Mouse (Mus musculus): ENCODE data around the gene Scaf1. TPM values are rescaled to one million over a fixed set of nuclear protein-coding genes. Genes with fewer than 3 reads are reported as not detected.

Scaf1 gene
- polyA plus RNA-seq, 1 experiment from 2014 or later: 40.5 TPM

DNA sequence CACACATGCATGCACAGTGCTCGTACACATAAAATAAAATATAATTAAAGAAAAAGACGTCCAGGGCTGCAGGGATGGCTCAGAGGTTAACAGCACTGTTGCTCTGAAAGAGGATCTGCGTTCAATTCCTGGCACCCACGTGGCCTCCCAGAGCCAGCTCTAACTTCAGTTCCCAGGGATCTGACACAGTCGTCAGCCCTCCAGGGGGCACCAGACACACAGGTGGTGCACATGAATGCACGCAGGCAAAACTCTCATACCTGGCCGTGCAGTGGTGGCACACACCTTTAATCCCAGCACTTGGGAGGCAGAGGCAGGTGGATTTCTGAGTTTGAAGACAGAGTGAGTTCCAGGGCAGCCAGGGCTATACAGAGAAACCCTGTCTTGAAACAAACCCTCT is 50.2 kb downstream of the Scaf1 start:
- H3K4me3 ChIP-seq: no peak overlapping the region
- H3K36me3 ChIP-seq: peaks cover 44% of the 10 kb centered on the region; the same call in 1 of the 2 replicates
- DNase-seq (ENCODE audit: low spot score): no peak
- no peaks in the 10 kb centered on the region for H3K27me3 ChIP-seq (ENCODE audit: insufficient read depth, poor library complexity, severe bottlenecking)
- no peaks in the 10 kb centered on the region for H3K9me3 ChIP-seq
- H3K4me1 ChIP-seq: peaks cover 15% of the 10 kb centered on the region
- H3K27ac ChIP-seq: no peak overlapping the region
- WGBS: 80% methylated on average over 7 of the region's 7 CpGs

DNA sequence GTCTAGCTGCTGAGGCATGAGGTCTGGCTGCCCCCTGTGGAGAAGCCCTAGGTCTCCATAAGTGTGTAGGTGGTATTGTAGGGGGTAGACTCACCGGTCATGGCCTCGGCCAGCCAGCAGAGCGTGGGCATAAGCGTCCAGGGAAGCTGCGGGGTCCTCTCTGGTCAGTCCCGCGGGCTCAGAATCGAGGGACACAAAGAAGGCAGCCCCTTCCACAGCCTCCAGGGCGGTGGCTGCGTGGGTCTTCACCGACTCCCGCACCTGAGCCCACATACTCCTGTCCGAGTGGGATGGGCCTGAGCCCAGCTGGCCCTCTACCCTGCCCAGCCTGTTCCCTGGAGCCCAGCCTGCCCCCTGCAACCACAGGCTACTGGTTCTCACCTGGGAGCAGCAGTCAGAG is 51.2 kb downstream of the Scaf1 start:
- H3K36me3 ChIP-seq: peaks cover 49% of the 10 kb centered on the region; the same call in 1 of the 2 replicates
- H3K27ac ChIP-seq: no peak overlapping the region
- no peaks in the 10 kb centered on the region for H3K27me3 ChIP-seq (ENCODE audit: insufficient read depth, poor library complexity, severe bottlenecking)
- H3K9me3 ChIP-seq: no peaks in the 10 kb centered on the region
- no peak overlapping the region for H3K4me3 ChIP-seq
- peaks cover 5% of the 10 kb centered on the region for H3K4me1 ChIP-seq
- DNase-seq (ENCODE audit: low spot score): no peak
- WGBS: 81% methylated on average over 13 of the region's 13 CpGs

DNA sequence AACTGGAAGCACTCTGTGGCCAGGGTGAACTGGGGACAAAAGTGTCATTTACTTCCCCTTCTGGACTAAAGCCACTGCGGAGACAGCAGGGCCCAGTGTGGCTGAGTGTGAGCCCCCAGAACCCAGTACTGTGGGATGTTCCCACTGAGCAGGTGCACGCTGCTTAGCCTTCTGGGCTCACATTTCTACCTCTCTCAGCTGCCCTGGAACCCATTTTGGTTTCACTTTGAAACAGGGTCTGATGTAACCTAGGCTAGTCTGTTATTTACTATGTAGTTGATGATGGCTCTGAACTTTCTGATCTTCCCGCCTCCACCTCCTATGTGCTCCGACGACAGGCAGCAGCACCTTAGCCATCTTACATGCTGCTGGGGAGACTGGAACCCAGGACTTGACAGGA is 53.3 kb downstream of the Scaf1 start:
- Histone ChIP-seq H3K9me3 (no peaks in the 10 kb centered on the region), H3K27ac (no peak overlapping the region), H3K4me1 (0 out of 2 replicates have a peak, but pooled peaks cover under 1% of the 10 kb centered on the region), H3K36me3 (peaks cover 54% of the 10 kb centered on the region), H3K27me3 (ENCODE audit: insufficient read depth, poor library complexity, severe bottlenecking) (no peaks in the 10 kb centered on the region), H3K4me3 (no peak overlapping the region)
- no peak for DNase-seq (ENCODE audit: low spot score)
- 85% methylated on average over 5 of the region's 5 CpGs for WGBS

DNA sequence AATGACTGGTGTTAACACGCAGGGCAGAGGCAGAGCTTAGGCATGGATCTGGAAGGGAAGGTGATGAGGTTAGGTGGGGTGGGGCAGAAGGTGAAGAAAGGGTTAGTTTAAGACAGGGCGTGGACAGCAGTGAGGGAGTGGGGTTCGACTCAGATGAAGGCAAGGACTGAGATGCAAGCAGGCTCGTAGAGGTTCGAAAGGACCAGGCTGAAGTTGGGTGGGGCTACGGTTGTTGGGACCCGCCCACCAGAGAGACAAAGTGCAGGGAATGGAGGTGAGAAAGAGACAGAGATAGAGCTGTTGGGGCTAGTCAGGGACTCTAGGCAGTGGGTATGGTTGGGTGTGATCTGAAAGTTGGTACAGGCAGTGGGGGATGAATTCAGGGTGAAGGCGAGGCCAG is 53.8 kb downstream of the Scaf1 start:
- Histone ChIP-seq H3K4me1 (peaks cover 6% of the 10 kb centered on the region; the same call in 1 of the 2 replicates), H3K9me3 (no peaks in the 10 kb centered on the region), H3K27me3 (ENCODE audit: insufficient read depth, poor library complexity, severe bottlenecking) (peaks cover 4% of the 10 kb centered on the region; the same call in 1 of the 2 replicates), H3K36me3 (peaks cover 54% of the 10 kb centered on the region), H3K4me3 (no peak overlapping the region), H3K27ac (no peak overlapping the region)
- 69% methylated on average over 8 of the region's 8 CpGs for WGBS
- DNase-seq (ENCODE audit: low spot score): no peak

- no peak for DNase-seq (ENCODE audit: low spot score)
- H3K4me1 ChIP-seq: peaks cover 6% of the 10 kb centered on the region; the same call in 1 of the 2 replicates
- H3K4me3 ChIP-seq: no peak overlapping the region
- no peak overlapping the region for H3K27ac ChIP-seq
- 85% methylated on average over 13 of the region's 13 CpGs for WGBS
- H3K27me3 ChIP-seq (ENCODE audit: insufficient read depth, poor library complexity, severe bottlenecking): peaks cover 5% of the 10 kb centered on the region; the same call in 1 of the 2 replicates
- peaks cover 43% of the 10 kb centered on the region for H3K36me3 ChIP-seq
- no peaks in the 10 kb centered on the region for H3K9me3 ChIP-seq
Observed at GRCm38 (mm10) chr7:44960512-44960910, 55.7 kb downstream of the Scaf1 start.

GRCm38 (mm10) chr7:44959874-44960511 is 56.2 kb downstream of the Scaf1 start:
- no peak for DNase-seq (ENCODE audit: low spot score)
- Histone ChIP-seq H3K9me3 (no peaks in the 10 kb centered on the region), H3K4me3 (0 out of 2 replicates have a peak overlapping the region, but pooled peaks have one; percentile 3), H3K4me1 (peaks cover 6% of the 10 kb centered on the region; the same call in 1 of the 2 replicates), H3K27ac (no peak overlapping the region), H3K36me3 (peaks cover 38% of the 10 kb centered on the region), H3K27me3 (ENCODE audit: insufficient read depth, poor library complexity, severe bottlenecking) (peaks cover 5% of the 10 kb centered on the region; the same call in 1 of the 2 replicates)
- WGBS: 86% methylated on average over 10 of the region's 10 CpGs

GRCm38 (mm10) chr7:44959281-44959680 is 56.9 kb downstream of the Scaf1 start:
- DNase-seq (ENCODE audit: low spot score): no peak
- Histone ChIP-seq H3K27me3 (ENCODE audit: insufficient read depth, poor library complexity, severe bottlenecking) (peaks cover 6% of the 10 kb centered on the region; the same call in 1 of the 2 replicates), H3K27ac (no peak overlapping the region), H3K36me3 (peaks cover 36% of the 10 kb centered on the region), H3K4me3 (no peak overlapping the region), H3K4me1 (peaks cover 6% of the 10 kb centered on the region; the same call in 1 of the 2 replicates), H3K9me3 (no peaks in the 10 kb centered on the region)
- WGBS: 67% methylated on average over 8 of the region's 8 CpGs

DNA sequence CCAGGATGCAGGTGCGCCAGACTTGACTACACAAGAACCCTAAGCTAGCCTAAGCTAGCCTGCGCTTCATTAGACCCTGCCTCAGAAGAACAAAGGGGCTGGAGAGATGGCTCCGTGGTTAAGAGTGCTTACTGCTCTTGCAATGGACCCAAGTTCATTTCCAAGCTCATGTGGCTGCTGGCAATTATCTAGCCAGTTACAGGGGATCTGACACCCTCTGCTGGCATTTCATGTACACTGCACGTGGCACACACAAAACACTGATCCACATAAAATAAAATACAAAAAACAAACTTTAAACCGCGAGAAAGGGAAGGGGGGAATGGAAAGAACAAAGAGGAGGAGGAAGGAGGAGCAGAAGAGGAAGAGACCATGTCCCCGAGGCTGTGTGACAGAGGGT is 58.0 kb downstream of the Scaf1 start:
- Histone ChIP-seq H3K9me3 (no peaks in the 10 kb centered on the region), H3K27ac (no peak overlapping the region), H3K4me3 (no peak overlapping the region), H3K27me3 (ENCODE audit: insufficient read depth, poor library complexity, severe bottlenecking) (peaks cover 11% of the 10 kb centered on the region; the same call in 1 of the 2 replicates), H3K4me1 (peaks cover 6% of the 10 kb centered on the region; the same call in 1 of the 2 replicates), H3K36me3 (peaks cover 28% of the 10 kb centered on the region)
- no peak for DNase-seq (ENCODE audit: low spot score)
- WGBS: 53% methylated on average over 7 of the region's 7 CpGs

DNA sequence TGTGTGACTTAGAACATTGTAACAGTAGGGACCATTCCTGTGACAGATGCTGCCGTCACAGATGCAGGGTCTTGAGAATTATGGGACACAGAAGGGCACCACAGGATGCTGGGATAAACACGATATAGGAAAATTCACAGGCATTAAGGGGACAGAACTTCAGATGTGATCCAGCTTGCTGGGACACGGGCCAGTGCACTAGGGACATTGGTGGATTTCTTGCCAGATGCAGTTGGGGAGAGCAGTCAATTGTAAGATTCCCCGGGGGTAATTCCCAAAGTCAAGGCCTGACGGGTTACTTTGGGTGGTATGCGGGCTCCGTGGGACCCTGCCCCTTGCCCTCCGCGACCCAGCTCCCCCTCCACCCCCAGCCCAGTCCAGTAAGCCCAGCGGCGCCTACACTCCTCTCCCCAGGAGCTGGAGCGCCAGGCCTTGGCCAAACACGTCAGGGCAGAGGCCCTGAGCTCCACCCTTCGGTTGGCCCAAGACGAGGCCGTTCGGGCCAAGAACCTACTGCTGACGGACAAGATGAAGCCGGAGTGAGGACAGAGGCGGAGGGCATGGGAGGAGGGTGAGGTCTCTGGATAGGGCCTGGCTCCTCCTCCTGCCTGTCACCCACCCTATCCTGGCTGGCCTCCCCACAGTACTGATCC is 58.9 kb downstream of the Scaf1 start:
- Histone ChIP-seq H3K4me3 (no peak overlapping the region), H3K27ac (no peak overlapping the region)
- 66% methylated on average over 20 of the region's 20 CpGs for WGBS

DNA sequence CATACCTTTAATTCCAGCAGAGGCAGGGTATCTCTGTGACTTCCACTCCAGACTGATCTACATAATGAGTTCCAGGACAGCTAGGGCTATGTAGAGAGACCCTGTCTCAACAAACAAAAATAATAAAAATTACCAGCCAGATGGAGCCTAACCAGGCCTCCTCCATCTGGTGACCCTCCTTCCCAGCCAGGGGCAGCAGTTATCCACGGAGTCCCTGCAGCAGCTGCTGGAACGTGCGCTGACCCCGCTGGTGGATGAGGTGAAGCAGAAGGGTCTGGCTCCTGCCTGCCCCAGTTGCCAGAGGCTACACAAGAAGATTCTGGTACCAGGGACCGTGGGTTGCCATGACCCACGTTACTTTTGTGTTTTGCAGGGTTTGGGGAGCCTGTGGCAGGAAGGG is 59.9 kb downstream of the Scaf1 start:
- 63% methylated on average over 6 of the region's 6 CpGs for WGBS
- Histone ChIP-seq H3K27ac (no peak overlapping the region), H3K27me3 (ENCODE audit: insufficient read depth, poor library complexity, severe bottlenecking) (peaks cover 20% of the 10 kb centered on the region), H3K9me3 (no peaks in the 10 kb centered on the region), H3K4me1 (peaks cover 24% of the 10 kb centered on the region), H3K36me3 (peaks cover 13% of the 10 kb centered on the region), H3K4me3 (no peak overlapping the region)
- no peak for DNase-seq (ENCODE audit: low spot score)

More for the DNA sequence above, 58.9 kb downstream of the Scaf1 start:
- H3K36me3 ChIP-seq: peaks cover 21% of the 10 kb centered on the region
- peaks cover 11% of the 10 kb centered on the region; the same call in 1 of the 2 replicates for H3K27me3 ChIP-seq (ENCODE audit: insufficient read depth, poor library complexity, severe bottlenecking)
- no peaks in the 10 kb centered on the region for H3K9me3 ChIP-seq
- DNase-seq (ENCODE audit: low spot score): peak; percentile 71
- H3K4me1 ChIP-seq: peaks cover 15% of the 10 kb centered on the region

- H3K9me3 ChIP-seq: no peaks in the 10 kb centered on the region
- DNase-seq (ENCODE audit: low spot score): no peak
- H3K27me3 ChIP-seq (ENCODE audit: insufficient read depth, poor library complexity, severe bottlenecking): peaks cover 27% of the 10 kb centered on the region
- H3K4me1 ChIP-seq: peaks cover 24% of the 10 kb centered on the region
- no peak overlapping the region for H3K4me3 ChIP-seq
- H3K27ac ChIP-seq: no peak overlapping the region
- WGBS: 53% methylated on average over 5 of the region's 5 CpGs
- H3K36me3 ChIP-seq: peaks cover 7% of the 10 kb centered on the region
Observed at GRCm38 (mm10) chr7:44955628-44956027, 60.5 kb downstream of the Scaf1 start.

DNA sequence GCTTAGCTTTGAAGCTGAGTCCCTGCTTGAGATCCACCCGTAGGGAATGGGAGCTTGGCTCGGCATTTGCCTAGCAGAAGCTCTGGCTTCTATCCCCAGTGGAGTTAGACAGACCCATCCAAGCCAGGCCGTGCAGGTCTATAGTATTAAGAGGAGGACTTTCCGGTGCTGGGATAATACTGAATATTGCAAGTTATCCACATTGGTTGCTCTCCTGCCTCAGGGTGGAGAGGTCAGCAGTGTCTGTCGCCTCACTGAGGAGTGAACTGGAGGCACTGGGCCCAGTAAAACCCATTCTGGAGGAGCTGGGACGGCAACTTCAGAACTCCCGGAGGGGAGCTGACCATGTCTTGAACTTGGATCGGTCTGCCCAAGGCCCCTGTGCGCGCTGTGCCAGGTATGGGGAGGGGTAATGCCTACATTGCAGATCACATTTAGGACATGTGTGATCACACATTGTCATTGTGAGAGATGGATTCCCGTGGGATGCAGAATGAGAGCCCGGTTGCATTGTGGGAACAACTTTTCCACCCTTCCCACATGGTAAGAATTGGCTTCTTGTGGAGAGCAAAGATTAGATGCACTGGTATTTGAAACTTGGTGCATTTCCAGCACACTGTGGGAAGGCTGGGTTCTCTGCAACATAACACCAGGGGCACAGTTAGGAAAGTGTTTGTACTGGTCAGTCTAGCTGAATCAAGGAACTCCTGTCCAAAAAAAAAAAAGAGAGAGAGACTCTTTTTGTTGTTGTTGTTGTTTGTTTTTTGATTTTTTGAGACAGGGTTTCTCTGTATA is 61.9 kb downstream of the Scaf1 start:
- H3K4me3 ChIP-seq: no peak overlapping the region
- no peak overlapping the region for H3K27ac ChIP-seq
- no peaks in the 10 kb centered on the region for H3K9me3 ChIP-seq
- WGBS: 74% methylated on average over 12 of the region's 12 CpGs
- no peak for DNase-seq (ENCODE audit: low spot score)
- peaks cover 40% of the 10 kb centered on the region for H3K27me3 ChIP-seq (ENCODE audit: insufficient read depth, poor library complexity, severe bottlenecking)
- H3K4me1 ChIP-seq: peaks cover 24% of the 10 kb centered on the region
- H3K36me3 ChIP-seq: peaks cover 3% of the 10 kb centered on the region; the same call in 1 of the 2 replicates
